ENCODE assay signal across 9 mouse cellular contexts in the genomic region with DNA sequence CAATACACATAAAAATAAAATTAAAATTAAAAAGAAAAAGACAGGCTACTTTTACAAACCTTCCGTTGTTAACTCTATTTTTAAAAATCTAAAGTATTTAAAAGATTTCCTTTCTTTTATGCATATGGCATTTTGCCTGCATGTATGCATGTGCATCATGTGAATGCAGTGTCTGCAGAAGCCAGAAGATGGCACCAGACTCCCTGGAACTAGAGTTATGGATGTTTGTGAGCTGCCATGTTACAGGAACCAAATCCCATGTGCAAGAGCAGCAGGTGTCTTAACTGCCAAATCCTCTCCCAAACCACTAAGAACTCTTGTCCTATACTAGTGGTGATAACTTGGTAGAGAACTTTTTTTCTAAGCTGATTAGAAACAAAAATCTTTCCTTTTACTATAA.
DNase-seq lines count a peak whose midpoint lies in the region; ATAC-seq and TF ChIP-seq lines count a peak whose summit lies in the region.
"Had no signal": no experiment of that assay in that cellular context is flagged by ENCODE, and none has a peak within 500 bp of the region (broad histone marks: within the 10 kb centered on the region; RNA-seq: fewer than 3 reads in every experiment).

No protein-coding gene starts in this region.

- no peaks in the 10 kb centered on the region for H3K36me3 ChIP-seq in forebrain, embryonic 10.5 days (replicated peaks)
- no peaks in the 10 kb centered on the region for H3K36me3 ChIP-seq in forebrain, embryonic 15.5 days
- no peaks in the 10 kb centered on the region for H3K36me3 ChIP-seq in spleen, adult 2 months (ENCODE audit: control insufficient read depth, insufficient read depth, low read length)
- H3K36me3 ChIP-seq: hindbrain, embryonic 15.5 days had no signal

- H3K27ac ChIP-seq in forebrain, embryonic 10.5 days: no peak overlapping the region
- no peak overlapping the region for H3K27ac ChIP-seq in forebrain, embryonic 15.5 days (replicated peaks)
- H3K27ac ChIP-seq in spleen, adult 2 months (ENCODE audit: insufficient read depth, low read length): no peak overlapping the region
- H3K27ac ChIP-seq: hindbrain, embryonic 15.5 days had no signal

- WGBS in forebrain, embryonic 10.5 days: 65% methylated on average over 1 of the region's 1 CpGs
- 69% methylated on average over 1 of the region's 1 CpGs for WGBS in forebrain, embryonic 15.5 days
- 50% methylated on average over 1 of the region's 1 CpGs for WGBS in lung, adult 2 months
- WGBS in spleen, adult 2 months: 75% methylated on average over 1 of the region's 1 CpGs

- peak; percentile 7; the same call in 1 of the 2 replicates for TF ChIP-seq CTCF in lung, adult 2 months (IDR thresholded peaks at IDR 0.05; ENCODE audit: insufficient read depth, low read length)
- TF ChIP-seq CTCF in spleen, adult 2 months (IDR thresholded peaks at IDR 0.05; ENCODE audit: extremely low read depth, insufficient read depth, insufficient read length, insufficient replicate concordance): peak; percentile 39; the same call in 1 of the 2 replicates

- TF ChIP-seq POLR2A in lung, adult 2 months (IDR thresholded peaks at IDR 0.05; ENCODE audit: borderline replicate concordance, extremely low read depth, low read depth, low read length): no peak
- TF ChIP-seq POLR2A in spleen, adult 2 months (IDR thresholded peaks at IDR 0.05; ENCODE audit: low read depth, low read length): no peak

- H3K4me1 ChIP-seq in forebrain, embryonic 10.5 days: peaks cover 22% of the 10 kb centered on the region
- H3K4me1 ChIP-seq in forebrain, embryonic 15.5 days: no peaks in the 10 kb centered on the region
- no peaks in the 10 kb centered on the region for H3K4me1 ChIP-seq in lung, adult 2 months (ENCODE audit: control insufficient read depth, insufficient read depth, low read length)
- H3K4me1 ChIP-seq in spleen, adult 2 months (ENCODE audit: control insufficient read depth, insufficient read depth, insufficient read length): no peaks in the 10 kb centered on the region
- H3K4me1 ChIP-seq: hindbrain, embryonic 15.5 days had no signal

- no peaks in the 10 kb centered on the region for H3K27me3 ChIP-seq in forebrain, embryonic 10.5 days (ENCODE audit: poor library complexity, severe bottlenecking)
- no peaks in the 10 kb centered on the region for H3K27me3 ChIP-seq in forebrain, embryonic 15.5 days
- no peaks in the 10 kb centered on the region for H3K27me3 ChIP-seq in spleen, adult 2 months (ENCODE audit: control insufficient read depth, insufficient read depth, low read length)
- H3K27me3 ChIP-seq: hindbrain, embryonic 15.5 days had no signal

- no peaks in the 10 kb centered on the region for H3K9me3 ChIP-seq in forebrain, embryonic 10.5 days
- no peaks in the 10 kb centered on the region for H3K9me3 ChIP-seq in forebrain, embryonic 15.5 days
- H3K9me3 ChIP-seq: hindbrain, embryonic 15.5 days had no signal

- DNase-seq in forebrain, embryonic 10.5 days (ENCODE audit: extremely low spot score, low spot score): peak; percentile 49
- DNase-seq in spleen, adult 18-20 months: peak; percentile 11 to 49
- no peak for DNase-seq in spleen, adult 12 weeks (ENCODE audit: low spot score)
- peak; percentile 82 for DNase-seq in embryo, embryonic 10 days (ENCODE audit: low spot score)
- DNase-seq in hindlimb bud, embryonic 11.5 days (ENCODE audit: extremely low spot score, low read depth, low spot score): peak; percentile 20
- DNase-seq in lung, adult 2 months: peak; percentile 5
- DNase-seq in spleen, adult 2 months (ENCODE audit: low read depth in 1 of 2, low spot score in 2 of 2): peak; percentile 7 to 50

- no peak overlapping the region for H3K9ac ChIP-seq in forebrain, embryonic 15.5 days (replicated peaks)
- H3K9ac ChIP-seq: hindbrain, embryonic 15.5 days had no signal

- ATAC-seq in forebrain, embryonic 15.5 days (replicated peaks): no peak

- H3K4me3 ChIP-seq in forebrain, embryonic 10.5 days: no peak overlapping the region
- H3K4me3 ChIP-seq in forebrain, embryonic 15.5 days: no peak overlapping the region
- H3K4me3 ChIP-seq in lung, adult 2 months (replicated peaks; ENCODE audit: extremely low read depth, low read depth, low read length): no peak overlapping the region
- H3K4me3 ChIP-seq in spleen, adult 2 months (ENCODE audit: extremely low read depth, insufficient read depth, insufficient read length): no peak overlapping the region
- H3K4me3 ChIP-seq: hindbrain, embryonic 15.5 days had no signal

- no peak overlapping the region for H3K4me2 ChIP-seq in forebrain, embryonic 15.5 days (replicated peaks)
- H3K4me2 ChIP-seq: hindbrain, embryonic 15.5 days had no signal
